Mouse (Mus musculus): Measurements from ENCODE around the gene Agl.

DNA sequence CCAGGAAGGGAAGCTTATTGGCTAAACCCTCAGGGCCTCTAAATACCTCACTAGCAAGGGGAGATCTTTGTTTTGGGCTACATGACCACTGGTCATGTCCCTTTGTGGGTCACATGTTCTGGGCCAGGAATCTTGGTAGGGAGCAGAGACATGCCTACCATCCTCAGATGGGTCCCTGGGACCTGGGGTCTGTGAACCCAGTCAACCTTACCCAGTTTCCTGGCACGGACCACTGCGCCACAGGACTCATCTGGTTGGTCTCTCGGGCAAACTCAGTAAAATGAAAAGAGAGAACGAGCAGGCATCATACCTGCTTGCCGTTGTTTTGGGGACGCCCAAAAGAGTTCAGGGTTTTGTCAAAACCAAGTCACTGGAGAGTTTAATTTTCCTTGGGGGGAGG is 26.3 kb upstream of the Agl start:
- no peak for TF ChIP-seq CTCF (IDR thresholded peaks at IDR 0.05; ENCODE audit: low read depth)
- no peak for TF ChIP-seq EP300 (IDR thresholded peaks at IDR 0.05; ENCODE audit: low read depth)

Data from liver, embryonic 14.5 days (tissue).